Mouse (Mus musculus): ENCODE measurements around the gene Cbarp. TPM values are rescaled to one million over a fixed set of nuclear protein-coding genes. Genes with fewer than 3 reads are reported as not detected.

Gene Cbarp
- total RNA-seq, 2 experiments from 2014 or later: 1.6 TPM

GRCm38 (mm10) chr10:80136179-80136951 lies 4.3 kb downstream of the Cbarp start:
- peak; percentile 17 for DNase-seq
- intact Hi-C loops (cut with DNase I; ENCODE audit: low total_unique reads): no loop called here

- intact Hi-C loops (cut with DNase I; ENCODE audit: low total_unique reads): no loop called here
- DNase-seq: no peak
Observed at GRCm38 (mm10) chr10:80135641-80136040, 5.0 kb downstream of the Cbarp start.

DNA sequence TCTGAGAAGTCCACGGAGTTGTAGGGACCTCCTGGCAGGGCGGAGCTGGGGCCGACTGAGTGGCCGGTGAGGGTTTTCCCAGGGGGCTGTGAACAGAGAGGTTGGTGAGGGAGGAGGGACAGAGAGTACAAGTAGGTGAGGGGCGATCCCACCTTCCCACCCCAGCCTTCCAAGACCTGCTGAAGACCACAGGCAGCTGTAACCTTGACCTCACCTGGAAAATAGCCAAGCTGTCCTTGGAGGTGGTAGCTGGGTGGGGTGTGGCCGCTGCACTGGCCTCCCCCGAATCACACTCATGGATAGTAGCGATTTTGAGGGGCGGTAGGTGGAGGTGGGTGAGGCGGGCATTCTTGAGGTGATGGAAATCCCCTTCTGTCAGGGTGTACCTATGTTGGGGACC lies 5.5 kb downstream of the Cbarp start:
- no peak for DNase-seq
- intact Hi-C loops (cut with DNase I; ENCODE audit: low total_unique reads): no loop called here

GRCm38 (mm10) chr10:80134421-80134820 lies 6.2 kb downstream of the Cbarp start:
- DNase-seq: no peak
- intact Hi-C loops (cut with DNase I; ENCODE audit: low total_unique reads): no loop called here

- intact Hi-C loops (cut with DNase I; ENCODE audit: low total_unique reads): no loop called here
- no peak for DNase-seq
Observed at GRCm38 (mm10) chr10:80133226-80133849, 7.3 kb downstream of the Cbarp start.

DNA sequence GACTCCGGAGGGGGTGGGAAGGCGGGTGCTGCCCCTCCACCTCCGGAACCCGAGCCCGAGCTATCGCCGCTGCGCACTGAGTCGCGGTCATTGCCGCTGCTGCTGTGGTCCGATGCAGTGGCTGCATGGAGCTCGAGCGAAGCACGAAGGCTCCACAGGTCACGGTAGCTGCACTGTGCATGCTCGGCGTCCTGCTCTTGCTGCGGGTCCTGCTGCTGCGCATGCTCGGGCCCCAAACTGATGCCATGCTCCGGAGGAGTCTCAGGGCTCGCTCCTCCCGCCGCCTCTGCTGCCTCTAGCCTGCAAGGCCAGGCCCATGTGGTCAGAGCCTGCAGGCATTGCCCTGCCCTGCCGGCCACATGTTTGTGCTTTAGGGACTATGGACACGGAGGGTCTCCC lies 8.7 kb downstream of the Cbarp start:
- intact Hi-C loops (cut with DNase I; ENCODE audit: low total_unique reads): no loop called here
- DNase-seq: no peak

GRCm38 (mm10) chr10:80131316-80131951 lies 9.2 kb downstream of the Cbarp start:
- no peak for DNase-seq
- intact Hi-C loops (cut with DNase I; ENCODE audit: low total_unique reads): no loop called here

DNA sequence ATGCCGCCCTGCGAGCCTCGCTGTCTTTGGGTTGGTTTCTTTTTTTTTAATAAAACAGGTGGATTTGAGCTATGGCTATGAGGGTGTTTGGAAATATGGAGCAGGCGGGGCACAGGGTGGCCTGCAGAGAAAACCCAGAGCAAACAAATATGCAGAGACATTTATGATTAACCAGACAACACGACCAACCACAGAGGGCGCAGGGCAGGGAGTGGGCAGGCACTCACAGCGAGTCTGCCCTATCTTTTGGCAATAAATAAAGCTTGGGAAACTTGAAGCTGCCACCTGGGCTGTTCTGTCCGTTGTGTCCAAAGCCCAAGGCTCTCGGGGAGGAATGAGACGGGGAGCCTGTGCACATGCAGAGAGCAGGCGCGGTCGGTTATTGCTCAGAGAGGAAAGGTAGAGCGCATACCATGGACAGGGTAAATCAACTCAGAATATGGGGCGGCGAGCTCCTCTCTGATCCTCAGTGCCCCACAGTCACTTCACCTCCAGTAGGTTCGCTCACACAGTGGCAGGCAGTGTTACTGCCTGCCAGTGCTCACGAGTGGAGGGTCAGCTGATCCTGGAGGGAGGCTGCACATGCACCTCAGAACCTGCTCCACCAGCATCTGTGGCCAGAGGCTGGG lies 10.1 kb downstream of the Cbarp start:
- no peak for DNase-seq
- intact Hi-C loops (cut with DNase I; ENCODE audit: low total_unique reads): no loop called here

- intact Hi-C loops (cut with DNase I; ENCODE audit: low total_unique reads): no loop called here
- DNase-seq: no peak
Observed at GRCm38 (mm10) chr10:80129846-80130245, 10.8 kb downstream of the Cbarp start.

DNA sequence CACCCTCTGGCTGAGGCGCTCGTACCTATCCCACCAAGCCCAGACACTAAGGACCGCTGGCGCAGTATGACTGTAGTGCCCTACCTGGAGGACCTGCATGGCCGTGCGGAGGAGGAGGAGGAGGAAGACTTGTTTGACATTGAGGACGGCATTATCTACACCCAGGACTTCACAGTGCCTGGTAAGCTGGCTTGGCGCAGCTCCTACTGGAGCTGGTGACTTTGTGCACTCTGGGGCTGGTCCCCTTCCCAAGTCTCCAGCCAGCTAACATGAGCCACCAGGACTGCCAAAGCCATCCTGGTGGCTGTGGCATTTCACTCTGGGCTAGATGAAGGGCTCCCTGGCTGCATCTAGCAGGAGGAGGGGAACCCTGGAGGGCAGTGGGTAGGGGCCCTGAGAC lies 12.7 kb downstream of the Cbarp start:
- no peak for DNase-seq

GRCm38 (mm10) chr10:80123932-80124562 lies 16.6 kb downstream of the Cbarp start:
- DNase-seq: no peak
- intact Hi-C loops (cut with DNase I; ENCODE audit: low total_unique reads): no loop called here

More for the DNA sequence above, 12.7 kb downstream of the Cbarp start:
- intact Hi-C loops (cut with DNase I; ENCODE audit: low total_unique reads): no loop called here

GRCm38 (mm10) chr10:80121639-80122038 lies 19.0 kb downstream of the Cbarp start:
- no peak for DNase-seq
- intact Hi-C loops (cut with DNase I; ENCODE audit: low total_unique reads): no loop called here

DNA sequence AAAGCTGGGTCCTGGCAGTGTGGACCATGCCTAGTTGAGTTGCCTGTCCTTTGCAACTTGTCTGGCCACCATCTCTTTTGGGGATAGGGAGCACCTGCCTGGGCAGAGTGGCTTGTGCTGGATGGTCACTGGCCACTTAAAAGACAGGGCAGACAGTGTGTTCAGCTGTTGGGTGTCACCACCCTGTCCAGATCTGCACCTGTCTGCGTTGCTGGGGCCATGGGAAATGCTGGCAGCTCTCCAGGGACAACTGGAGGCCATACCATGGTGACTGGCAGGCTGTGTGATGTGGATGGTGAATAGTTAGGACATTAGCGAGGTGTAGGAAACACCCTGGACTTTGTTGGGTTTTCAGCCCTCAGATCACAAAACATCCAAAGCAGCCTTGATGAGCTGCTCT lies 20.5 kb downstream of the Cbarp start:
- intact Hi-C loops (cut with DNase I; ENCODE audit: low total_unique reads): no loop called here

DNA sequence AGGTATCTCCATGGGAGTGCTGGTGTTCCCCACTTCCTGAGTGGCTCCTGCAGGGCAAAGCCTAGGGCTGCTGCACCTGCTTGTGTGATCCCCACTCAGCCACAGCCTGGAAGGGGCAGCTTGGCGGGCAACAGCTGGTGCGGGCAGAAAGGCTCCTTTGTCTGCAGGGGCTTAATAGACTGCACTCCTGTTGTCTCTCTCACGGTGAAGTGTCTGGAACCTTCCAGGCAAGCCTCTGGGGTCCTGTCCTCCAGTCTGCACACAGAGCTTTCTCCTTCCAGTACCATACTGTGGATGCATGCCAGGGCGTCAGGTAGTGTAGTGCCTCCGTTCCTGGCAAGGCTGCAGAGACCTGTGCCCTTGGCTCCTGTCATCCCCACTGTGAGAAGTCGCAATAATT lies 22.1 kb downstream of the Cbarp start:
- DNase-seq: no peak
- intact Hi-C loops (cut with DNase I; ENCODE audit: low total_unique reads): loop anchor here (5.0 kb wide), 1 partner anchor 126 kb away; no protein-coding TSS in a partner anchor

More for the DNA sequence above, 20.5 kb downstream of the Cbarp start:
- DNase-seq: no peak

- intact Hi-C loops (cut with DNase I; ENCODE audit: low total_unique reads): loop anchor here (5.0 kb wide), 1 partner anchor 125 kb away; no protein-coding TSS in a partner anchor
- no peak for DNase-seq
Observed at GRCm38 (mm10) chr10:80117736-80118135, 22.9 kb downstream of the Cbarp start.

- DNase-seq: peak; percentile 75
- intact Hi-C loops (cut with DNase I; ENCODE audit: low total_unique reads): loop anchor here (5.0 kb wide), 1 partner anchor 125 kb away; no protein-coding TSS in a partner anchor
Observed at GRCm38 (mm10) chr10:80116927-80117691, 23.5 kb downstream of the Cbarp start.

- DNase-seq: no peak
- intact Hi-C loops (cut with DNase I; ENCODE audit: low total_unique reads): loop anchor here (5.0 kb wide), 1 partner anchor 124 kb away; no protein-coding TSS in a partner anchor
Observed at GRCm38 (mm10) chr10:80116563-80116926, 24.1 kb downstream of the Cbarp start.

- DNase-seq: no peak
- intact Hi-C loops (cut with DNase I; ENCODE audit: low total_unique reads): loop anchor here (5.0 kb wide), 1 partner anchor 124 kb away; no protein-coding TSS in a partner anchor
Observed at GRCm38 (mm10) chr10:80115944-80116335, 24.7 kb downstream of the Cbarp start.
